Mouse (Mus musculus) megakaryocyte-erythroid progenitor cell, adult 5-6 weeks (primary cell): Measurements from ENCODE around the gene Gm13305. TPM values are rescaled to one million over a fixed set of nuclear protein-coding genes. Genes with fewer than 3 reads are reported as not detected.
"Not testable (repeated sequence)": the region's sequence is repeated elsewhere in the genome, so short reads cannot be mapped to it uniquely, and the experiment has no call there.

Experiments used
- ATAC-seq: replicated peaks from 2 replicates; pipeline ENCODE4 v1.8.0; 2016; ENCODE audit warnings: mild to moderate bottlenecking, inconsistent platforms; ENCODE audit not compliant: severe bottlenecking, poor library complexity, low FRiP score, low TSS enrichment
- total RNA-seq, 2 experiments: library from RNA; stranded (forward) in 1 of 2; stranded (reverse) in 1 of 2; fragments of 200-1000, 215-1000 nt in 1 of 2; fragments of >200 nt in 1 of 2; fragmentation: Nextera tagmentation in 1 of 2; gene quantifications; 2 replicates each; pipeline ENCODE4 v1.2.3; 2014 to 2017

The Gm13305 gene
- total RNA-seq (2014; fragmentation: Nextera tagmentation) (not detected in 2 replicates), total RNA-seq (2017) (0.38 and 5.2 TPM in 2 replicates)

DNA sequence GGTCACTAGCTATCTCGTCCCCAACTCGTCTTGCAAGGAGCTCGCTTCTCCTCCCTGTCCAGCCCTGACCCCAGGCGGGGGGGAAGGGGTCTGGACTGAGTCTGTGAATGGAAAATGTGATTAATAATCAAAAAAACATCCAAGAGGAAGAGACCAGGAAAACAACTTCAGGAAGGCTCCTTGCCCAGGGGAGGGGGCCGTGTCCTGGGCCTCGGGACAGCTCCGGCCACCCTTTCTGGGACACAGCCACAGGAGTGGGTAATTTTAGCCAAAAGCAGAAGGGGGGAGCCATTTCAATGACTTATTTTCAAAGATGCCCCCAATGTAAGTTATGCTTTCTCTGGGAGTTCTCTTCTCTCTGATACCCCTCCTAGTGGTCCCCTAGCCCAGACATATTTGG is at the start of gene Gm13305:
TSS of gene Gm13305 (minus strand) at position 101 of the 400 bp plus-strand sequence.
- ATAC-seq, result not testable (repeated sequence)

DNA sequence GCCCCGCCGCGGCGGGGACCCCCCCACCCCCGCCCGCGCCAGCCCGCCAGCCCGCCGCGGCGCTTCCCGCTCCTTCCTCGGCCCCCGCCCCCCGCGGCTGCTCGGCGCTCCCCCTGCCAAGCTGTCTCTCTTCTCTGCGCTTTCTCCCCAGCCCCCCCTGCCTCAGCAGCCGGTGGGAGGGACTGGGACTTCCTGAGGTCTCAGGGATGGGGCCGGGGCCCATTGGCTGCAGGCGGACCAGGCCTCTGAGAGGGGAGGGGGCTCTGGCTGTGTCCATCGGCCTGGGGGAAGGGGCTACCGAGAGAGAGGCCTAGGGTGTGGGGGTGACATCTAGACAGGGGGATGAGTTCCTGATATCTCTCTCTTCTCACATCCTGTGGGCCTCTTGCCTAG is 16.6 kb upstream of the Gm13305 start:
- not testable (repeated sequence) for ATAC-seq

DNA sequence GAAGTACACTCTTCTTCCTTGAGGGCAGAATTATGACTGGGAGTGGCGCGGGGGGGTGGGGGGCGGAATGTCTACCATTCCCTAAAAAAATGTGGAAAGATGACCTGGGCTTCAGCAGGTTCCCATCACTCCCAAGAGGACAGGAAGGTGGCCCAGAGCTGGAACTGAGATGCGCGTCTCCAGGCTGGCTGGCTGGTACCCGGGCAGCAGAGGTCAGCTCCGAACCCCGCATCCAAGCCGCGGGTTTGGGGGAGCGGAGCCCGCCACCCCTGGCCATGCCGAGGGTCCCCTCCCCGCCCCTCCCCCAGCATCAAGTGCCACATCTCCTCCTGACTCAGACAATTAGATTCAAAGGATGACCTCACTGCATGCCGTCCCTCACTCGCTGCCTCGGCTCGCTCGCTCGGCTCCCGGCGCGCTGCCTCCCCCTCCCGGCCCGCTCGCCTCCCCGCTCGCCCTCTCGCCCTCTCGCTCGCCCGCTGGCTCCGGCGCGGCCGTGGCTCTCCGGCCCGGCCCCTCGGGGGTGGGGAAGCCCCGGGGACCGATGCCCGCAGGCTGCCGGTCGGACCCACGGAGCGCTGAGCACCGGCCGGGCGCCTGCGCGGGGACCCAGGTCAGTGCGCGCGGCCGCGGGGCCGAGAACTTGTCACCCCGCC is 16.0 kb upstream of the Gm13305 start:
- ATAC-seq, result not testable (repeated sequence)

DNA sequence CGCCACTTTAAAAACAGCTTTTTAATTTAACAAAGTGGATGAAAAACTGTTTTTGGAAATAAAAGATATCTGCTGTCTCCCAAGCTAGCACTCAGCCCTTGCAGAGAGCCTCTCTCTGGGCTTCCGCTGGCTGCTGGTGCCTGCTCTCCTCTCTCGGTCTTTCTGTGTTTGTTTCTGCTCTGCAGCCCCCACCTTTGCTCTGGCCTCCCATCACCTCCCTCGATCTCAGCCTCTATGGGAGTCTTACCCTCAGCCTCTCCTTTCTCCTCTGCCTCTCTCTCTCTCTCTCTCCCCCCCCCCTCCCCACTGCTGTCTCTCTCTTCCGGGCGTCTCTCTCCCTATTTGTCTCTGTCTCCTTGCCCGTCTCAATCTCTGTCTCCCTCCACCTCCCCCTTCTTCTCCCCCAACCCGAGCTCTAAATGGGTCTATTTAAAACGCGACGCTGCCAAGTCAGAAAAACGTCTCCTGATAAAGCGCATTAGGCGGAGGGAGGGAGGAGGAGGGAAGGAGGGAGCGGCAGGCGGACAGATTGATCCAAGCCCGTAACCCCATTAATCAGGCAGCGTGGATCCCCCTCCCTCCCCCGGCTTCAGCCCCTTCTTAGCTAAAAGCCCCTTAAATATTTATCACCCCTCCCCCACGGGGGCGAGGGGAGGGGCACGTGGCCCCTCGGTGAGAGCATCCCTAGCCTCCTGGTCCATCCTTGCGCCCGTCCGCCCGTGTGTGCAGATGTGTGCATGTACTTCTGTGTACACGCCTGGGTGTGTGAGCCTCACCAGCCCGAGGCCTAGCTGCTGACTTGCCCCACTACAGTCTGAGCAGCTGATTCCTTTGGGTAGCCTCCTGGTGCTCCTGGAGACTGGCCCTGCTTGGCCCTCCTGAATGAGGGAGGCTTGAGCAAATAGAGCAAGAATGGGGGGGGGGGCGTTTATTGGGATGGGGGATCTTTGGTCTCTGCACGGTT is 15.1 kb upstream of the Gm13305 start:
- not testable (repeated sequence) for ATAC-seq

DNA sequence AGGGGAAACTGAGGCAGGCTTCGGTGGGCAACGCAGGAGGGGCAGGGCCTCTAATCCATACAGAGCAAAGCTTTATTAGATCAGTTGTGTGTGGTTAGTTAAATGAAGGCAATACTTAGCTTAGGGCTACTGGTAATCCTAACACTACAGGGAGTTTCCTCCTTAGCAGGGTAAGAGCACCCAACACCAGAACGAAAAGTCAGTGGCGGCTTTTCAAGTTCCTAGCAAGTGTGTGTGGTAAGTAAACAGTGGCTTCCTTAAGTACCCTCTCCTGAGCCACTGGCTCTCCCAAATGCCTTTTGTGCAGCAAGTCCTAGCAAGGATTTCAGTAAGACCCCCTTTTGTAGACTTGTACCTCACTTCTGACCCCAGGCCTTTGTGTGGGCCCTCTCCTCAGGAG is 9.8 kb upstream of the Gm13305 start:
- not testable (repeated sequence) for ATAC-seq

DNA sequence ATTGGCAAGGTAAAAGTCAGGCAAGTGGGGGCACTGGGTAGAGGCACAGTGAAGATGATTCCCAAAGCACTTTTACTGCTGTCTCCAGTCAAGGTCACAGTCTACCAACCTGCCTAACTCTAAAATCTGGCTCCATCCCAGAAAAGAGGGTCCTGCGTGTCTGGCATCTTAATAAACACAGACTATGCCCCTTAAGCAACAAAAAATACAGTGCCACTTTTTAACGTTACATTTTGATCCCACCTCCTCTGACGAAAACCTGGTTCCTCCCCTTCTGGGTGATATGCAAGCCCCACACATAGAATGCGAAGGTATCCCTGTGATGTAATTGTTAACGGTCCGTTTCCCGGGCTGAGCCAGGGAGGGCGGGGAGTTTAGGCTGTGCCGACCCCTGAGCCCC is 15.3 kb downstream of the Gm13305 start, which contains the start of gene Gm13306:
TSS of gene Gm13306 (plus strand) at position 301 of the 400 bp plus-strand sequence.
- ATAC-seq, result not testable (repeated sequence)

DNA sequence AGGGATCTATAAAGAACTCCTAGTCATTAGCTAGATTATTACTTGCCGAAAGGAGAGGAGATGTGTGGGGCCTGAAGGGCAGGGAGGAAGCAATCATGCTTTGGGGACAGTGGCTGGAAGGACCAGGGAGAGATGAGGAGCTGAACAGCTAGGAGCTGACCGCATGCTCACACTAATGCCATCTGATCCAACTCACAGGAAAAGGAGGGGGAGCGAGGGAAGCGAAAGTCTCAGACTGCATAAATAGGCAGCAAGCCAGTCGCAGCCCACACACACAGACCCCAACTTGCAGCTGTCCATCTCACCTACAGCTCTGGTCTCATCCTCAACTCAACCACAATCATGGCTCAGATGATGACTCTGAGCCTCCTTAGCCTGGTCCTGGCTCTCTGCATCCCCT is 53.9 kb downstream of the Gm13305 start, which contains the start of gene Gm13304:
TSS of gene Gm13304 (plus strand) at position 301 of the 400 bp plus-strand sequence.
- not testable (repeated sequence) for ATAC-seq

Other genes starting within 250 kb of the Gm13305 start
- 1.6 and 1.9 TPM in 2 replicates for gene Gm20878, start 227.0 kb downstream of the Gm13305 start, total RNA-seq (2014; fragmentation: Nextera tagmentation)
- 0.99 and 7.6 TPM in 2 replicates for gene Gm20878, start 227.0 kb downstream of the Gm13305 start, total RNA-seq (2017)
- gene Fam205a4, start 202.5 kb downstream of the Gm13305 start, total RNA-seq (2014; fragmentation: Nextera tagmentation), result 0.33 and 0.42 TPM in 2 replicates
- not detected in 2 replicates for gene Fam205a4, start 202.5 kb downstream of the Gm13305 start, total RNA-seq (2017)
- not detected in 2 replicates for gene Gm21093, start 133.9 kb downstream of the Gm13305 start, total RNA-seq (2014; fragmentation: Nextera tagmentation)
- 0.56 TPM in 1 of 2 replicates, not detected in the other for gene Gm21093, start 133.9 kb downstream of the Gm13305 start, total RNA-seq (2017)
- gene Gm3893, start 77.4 kb downstream of the Gm13305 start, total RNA-seq (2014; fragmentation: Nextera tagmentation), result not detected in 2 replicates
- not detected in 2 replicates for gene Gm3893, start 77.4 kb downstream of the Gm13305 start, total RNA-seq (2017)
- not detected in 2 replicates for gene Gm13304, start 53.8 kb downstream of the Gm13305 start, total RNA-seq (2014; fragmentation: Nextera tagmentation)
- not detected in 2 replicates for gene Gm13304, start 53.8 kb downstream of the Gm13305 start, total RNA-seq (2017)
- gene Gm13306, start 15.2 kb downstream of the Gm13305 start, total RNA-seq (2014; fragmentation: Nextera tagmentation), result not detected in 2 replicates
- not detected in 2 replicates for gene Gm13306, start 15.2 kb downstream of the Gm13305 start, total RNA-seq (2017)
- not detected in 2 replicates for gene Gm10600, start 72.0 kb upstream of the Gm13305 start, total RNA-seq (2014; fragmentation: Nextera tagmentation)
- gene Gm10600, start 72.0 kb upstream of the Gm13305 start, total RNA-seq (2017), result not detected in 2 replicates
- gene Ccl21b, start 87.2 kb upstream of the Gm13305 start, total RNA-seq (2014; fragmentation: Nextera tagmentation), result not detected in 2 replicates
- gene Ccl21b, start 87.2 kb upstream of the Gm13305 start, total RNA-seq (2017), result not detected in 2 replicates
- not detected in 2 replicates for gene Gm21953, start 125.7 kb upstream of the Gm13305 start, total RNA-seq (2014; fragmentation: Nextera tagmentation)
- gene Gm21953, start 125.7 kb upstream of the Gm13305 start, total RNA-seq (2017), result not detected in 2 replicates
- not detected in 2 replicates for gene Fam205a3, start 149.7 kb upstream of the Gm13305 start, total RNA-seq (2014; fragmentation: Nextera tagmentation)
- 0.08 TPM in 1 of 2 replicates, not detected in the other for gene Fam205a3, start 149.7 kb upstream of the Gm13305 start, total RNA-seq (2017)